Mouse (Mus musculus) brain, embryonic 14.5 days (tissue): ENCODE measurements around the gene Pgap3. TPM values are rescaled to one million over a fixed set of nuclear protein-coding genes. Genes with fewer than 3 reads are reported as not detected.

Experiments
- DNase-seq: peaks from one replicate; pipeline ENCODE4 v3.0.0-alpha.2; 2011; ENCODE audit warnings: low read depth
- CTCF ChIP-seq: fragments of 200-500 bp; IDR thresholded peaks from 2 replicates; pipeline ENCODE4 v1.5.1; 2012; ENCODE audit warnings: inconsistent platforms, mild to moderate bottlenecking, moderate library complexity, borderline replicate concordance; ENCODE audit not compliant: insufficient read depth, insufficient read length; ENCODE audit errors: extremely low read depth
- POLR2A ChIP-seq: fragments of 200-500 bp; IDR thresholded peaks from 2 replicates; pipeline ENCODE4 v1.6.1; 2012; ENCODE audit warnings: mild to moderate bottlenecking, inconsistent platforms, borderline replicate concordance; ENCODE audit not compliant: poor library complexity, insufficient read depth, insufficient read length, severe bottlenecking; ENCODE audit errors: extremely low read depth
- polyA plus RNA-seq: library from polyadenylated mRNA; depleted of rRNA; stranded (reverse); fragments of >200 nt; gene quantifications from 2 replicates; pipeline ENCODE4 v1.2.3, GENCODE M21; 2012

The Pgap3 gene
- polyA plus RNA-seq, 1 experiment = 12.0 TPM

GRCm38 (mm10) chr11:98374266-98374665 is 26.0 kb downstream of the Pgap3 start:
- TF ChIP-seq POLR2A = no peak
- TF ChIP-seq CTCF = no peak
- peak; percentile 40 for DNase-seq

GRCm38 (mm10) chr11:98373244-98373643 is 27.0 kb downstream of the Pgap3 start:
- no peak for TF ChIP-seq POLR2A
- no peak for DNase-seq

DNA sequence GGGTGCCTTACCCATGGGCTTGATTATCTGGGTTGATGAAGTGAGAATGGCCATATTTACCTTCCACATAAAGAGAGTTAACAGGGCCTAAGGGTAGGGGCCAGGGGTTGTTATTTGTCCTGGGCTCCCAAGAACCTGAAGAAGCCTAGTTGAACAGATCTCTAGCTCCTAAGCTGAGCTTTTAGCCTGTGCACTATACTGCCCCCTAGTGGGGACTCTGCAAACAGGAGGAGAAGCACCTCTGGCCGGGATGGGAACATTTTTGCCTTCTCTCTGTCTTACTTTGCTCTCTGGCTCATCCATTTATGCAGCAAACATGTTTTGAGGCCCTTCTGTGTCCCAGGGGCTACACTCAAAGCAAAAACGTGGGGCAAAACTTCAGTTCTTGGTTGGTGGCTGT is 27.9 kb downstream of the Pgap3 start:
- TF ChIP-seq CTCF (peak; percentile 90), POLR2A (no peak)

DNA sequence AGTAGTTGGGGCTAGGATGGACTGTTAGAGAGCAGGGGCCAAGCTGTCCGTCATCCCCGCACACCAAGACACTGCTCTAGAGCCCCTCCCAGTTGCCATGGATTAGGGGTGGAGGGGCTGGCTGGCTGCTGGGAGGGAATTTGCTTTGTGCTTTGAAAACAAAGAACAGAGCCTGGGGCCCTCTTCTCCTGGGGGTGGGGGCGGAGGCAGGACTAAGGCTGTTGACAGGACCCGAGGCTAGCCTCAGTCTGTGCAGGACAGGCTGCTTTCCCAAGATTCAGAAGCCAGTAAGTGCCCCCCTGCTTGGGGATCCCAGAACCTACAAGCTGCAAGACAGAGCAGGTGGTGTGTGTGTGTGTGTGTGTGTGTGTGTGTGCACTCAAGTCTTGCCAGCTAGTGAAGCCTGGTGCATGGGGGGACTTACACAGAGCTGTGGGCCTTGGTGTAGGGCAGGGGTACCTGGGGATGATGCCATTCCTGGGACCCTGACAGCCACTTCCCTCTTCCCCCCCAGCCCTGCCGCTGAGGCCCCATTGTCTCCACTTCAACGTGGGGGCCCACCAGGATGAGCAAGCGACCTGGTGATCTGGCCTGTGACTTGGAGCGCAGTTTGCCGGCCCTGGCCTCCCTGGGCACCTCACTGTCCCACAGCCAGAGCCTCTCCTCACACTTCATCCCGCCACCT is 28.6 kb downstream of the Pgap3 start:
- no peak for TF ChIP-seq POLR2A
- TF ChIP-seq CTCF = no peak

More for the DNA sequence above, 27.9 kb downstream of the Pgap3 start:
- DNase-seq = peak; percentile 79

GRCm38 (mm10) chr11:98370588-98370987 is 29.7 kb downstream of the Pgap3 start:
- TF ChIP-seq CTCF (no peak), POLR2A (no peak)
- DNase-seq = no peak

More for the DNA sequence above, 28.6 kb downstream of the Pgap3 start:
- peak; percentile 87 for DNase-seq

DNA sequence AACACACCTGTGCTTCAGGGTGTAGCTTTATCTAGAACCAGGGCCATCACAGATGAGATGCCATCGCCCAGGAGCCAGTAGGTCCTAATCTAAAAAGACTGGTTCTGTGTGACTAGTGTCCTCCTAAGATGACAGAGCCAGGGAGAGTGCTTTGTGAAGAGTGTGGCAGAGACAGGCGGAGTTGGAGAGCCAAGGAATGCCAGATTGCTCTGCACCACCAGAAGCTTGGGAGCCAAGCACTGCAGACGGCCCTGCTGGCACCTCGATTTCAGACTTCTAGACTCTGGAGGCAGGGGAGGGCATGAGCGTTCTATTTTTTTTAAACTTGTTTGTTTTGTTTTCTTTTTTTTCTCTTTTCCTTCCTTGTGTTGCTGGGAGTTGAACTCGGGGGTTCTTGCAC is 31.0 kb downstream of the Pgap3 start:
- TF ChIP-seq CTCF (no peak), POLR2A (no peak)
- DNase-seq = peak; percentile 75

- TF ChIP-seq POLR2A (no peak), CTCF (no peak)
- no peak for DNase-seq
These were observed 32.5 kb downstream of the Pgap3 start for GRCm38 (mm10) chr11:98367863-98368186.

- no peak for TF ChIP-seq CTCF
- TF ChIP-seq POLR2A = no peak
- no peak for DNase-seq
These were observed 33.0 kb downstream of the Pgap3 start for GRCm38 (mm10) chr11:98367171-98367862.

DNA sequence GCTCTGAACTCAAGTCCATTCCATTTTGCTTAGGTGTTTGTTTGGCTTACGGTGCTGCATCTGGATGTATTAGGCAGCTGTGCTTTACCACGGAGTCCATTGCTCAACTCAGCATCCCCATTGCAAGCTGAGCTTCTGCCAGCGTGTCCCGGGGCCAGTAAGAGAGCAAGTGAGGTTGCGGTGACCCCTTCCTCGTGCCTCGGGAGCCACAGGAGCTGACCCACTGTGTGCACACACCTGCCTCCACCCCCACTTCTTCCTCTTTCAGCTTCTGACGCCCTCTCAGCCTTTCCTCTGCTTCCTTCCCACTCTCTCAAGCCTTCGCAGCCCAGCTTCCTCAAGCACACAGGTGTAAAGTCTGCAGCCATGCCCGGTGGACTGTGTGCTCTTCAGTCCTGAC is 34.0 kb downstream of the Pgap3 start:
- no peak for DNase-seq
- TF ChIP-seq POLR2A (no peak), CTCF (no peak)

- no peak for DNase-seq
- TF ChIP-seq CTCF (no peak), POLR2A (no peak)
These were observed 35.9 kb downstream of the Pgap3 start for GRCm38 (mm10) chr11:98364410-98364809.

DNA sequence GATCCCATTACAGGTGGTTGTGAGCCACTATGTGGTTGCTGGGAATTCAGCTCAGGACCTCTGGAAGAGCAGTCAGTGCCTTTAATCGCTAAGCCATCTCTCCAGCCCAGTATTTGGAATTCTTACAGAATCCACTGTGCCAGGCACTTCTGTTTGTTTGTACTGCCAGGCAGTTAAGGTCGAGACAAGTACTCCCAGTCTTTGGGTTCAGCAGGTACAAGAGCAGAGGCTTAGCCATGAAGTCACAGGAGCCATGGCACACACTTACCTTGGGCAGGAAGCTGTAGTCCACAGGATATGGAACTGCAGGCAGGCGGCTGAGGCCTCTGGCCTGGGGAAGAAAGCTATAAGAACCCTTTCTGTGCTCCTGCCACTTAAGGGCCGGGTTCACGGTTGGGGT is 36.5 kb downstream of the Pgap3 start:
- no peak for TF ChIP-seq CTCF
- DNase-seq = no peak

- peak; percentile 54 for DNase-seq
- TF ChIP-seq CTCF (no peak), POLR2A (no peak)
These were observed 39.3 kb downstream of the Pgap3 start for GRCm38 (mm10) chr11:98360866-98361521.
